Mouse (Mus musculus) hindbrain, embryonic 11.5 days (tissue): ENCODE data around the gene Pck2. TPM values are rescaled to one million over a fixed set of nuclear protein-coding genes. Genes with fewer than 3 reads are reported as not detected.

Experiments
- ATAC-seq: fragments of 200-750 bp; cut with Nextera tagmentation; 2 replicates; pipeline ENCODE4 v1.8.0; 2017; ENCODE audit warnings: mild to moderate bottlenecking, moderate TSS enrichment, moderate library complexity; ENCODE audit not compliant: low FRiP score
- DNase-seq: peaks from one replicate; pipeline ENCODE4 v3.0.0-alpha.2; 2015; ENCODE audit warnings: low spot score
- H3K27ac ChIP-seq: fragments of 300-500 bp; sonication (generic); 2 replicates; pipeline ENCODE4 v1.5.1; 2014; ENCODE audit warnings: mild to moderate bottlenecking, low read depth, low read length
- H3K27me3 ChIP-seq: fragments of 300-500 bp; sonication (generic); 2 replicates; pipeline ENCODE4 v1.6.1; 2014; ENCODE audit warnings: mild to moderate bottlenecking, low read length, moderate library complexity, mixed read lengths; ENCODE audit not compliant: control insufficient read depth, insufficient read depth
- H3K36me3 ChIP-seq: fragments of 300-500 bp; sonication (generic); 2 replicates; pipeline ENCODE4 v1.6.1; 2014; ENCODE audit warnings: mild to moderate bottlenecking, low read length, moderate library complexity, mixed read lengths; ENCODE audit not compliant: control insufficient read depth, insufficient read depth
- H3K4me1 ChIP-seq: fragments of 300-500 bp; sonication (generic); replicated peaks from 2 replicates; pipeline ENCODE4 v1.6.1; 2014; ENCODE audit warnings: low read length, mixed read lengths; ENCODE audit not compliant: control insufficient read depth, insufficient read depth
- H3K4me2 ChIP-seq: fragments of 300-500 bp; sonication (generic); replicated peaks from 2 replicates; pipeline ENCODE4 v1.6.1; 2014; ENCODE audit warnings: mild to moderate bottlenecking, low read depth, low read length
- H3K4me3 ChIP-seq: fragments of 300-500 bp; sonication (generic); 2 replicates; pipeline ENCODE4 v1.5.1; 2014; ENCODE audit warnings: low read depth, low read length
- H3K9ac ChIP-seq: fragments of 300-500 bp; sonication (generic); 2 replicates; pipeline ENCODE4 v1.6.1; 2014; ENCODE audit warnings: low read depth, low read length
- H3K9me3 ChIP-seq: fragments of 300-500 bp; sonication (generic); 2 replicates; pipeline ENCODE4 v1.6.1; 2016; ENCODE audit warnings: low read length; ENCODE audit not compliant: control insufficient read depth
- WGBS: fragments of 180-500 bp; shearing (Covaris S2); extraction: QIAGEN DNeasy Blood & Tissue Kit; methylation state at CpG from one replicate; pipeline ENCODE4 v1.1.7; 2014; 5-methylcytosine and 5-hydroxymethylcytosine counted together
- polyA plus RNA-seq: library from polyadenylated mRNA; unstranded; fragments of >200 nt; fragmentation: Nextera tagmentation; extraction: Ambion mirVana; gene quantifications from 2 replicates; pipeline ENCODE4 v1.2.1, GENCODE M21; 2014

Pck2 gene
- polyA plus RNA-seq, 1 experiment from 2014 or later: 11.3 TPM

DNA sequence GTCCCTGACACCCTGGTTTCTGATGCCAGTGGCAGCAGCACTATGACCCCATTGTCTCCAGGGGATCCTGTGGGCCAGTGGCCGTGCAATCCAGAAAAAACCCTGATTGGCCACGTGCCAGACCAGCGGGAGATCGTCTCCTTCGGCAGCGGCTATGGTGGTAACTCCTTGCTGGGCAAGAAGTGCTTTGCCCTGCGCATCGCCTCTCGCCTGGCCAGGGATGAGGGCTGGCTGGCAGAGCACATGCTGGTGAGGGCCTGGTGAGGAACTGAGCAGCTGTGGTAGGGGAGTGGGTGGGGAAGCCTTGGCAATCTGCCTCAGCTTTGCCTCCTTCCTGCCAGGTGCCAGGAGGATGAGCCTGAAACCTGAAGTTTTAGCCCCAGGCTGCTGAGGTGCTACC lies 4.3 kb downstream of the Pck2 start:
- H3K4me2 ChIP-seq: no peak overlapping the region
- H3K27me3 ChIP-seq: no peaks in the 10 kb centered on the region
- H3K4me1 ChIP-seq: no peaks in the 10 kb centered on the region
- no peak overlapping the region for H3K4me3 ChIP-seq
- no peak overlapping the region for H3K27ac ChIP-seq
- 0 out of 2 replicates have a peak, but pooled peaks cover 4% of the 10 kb centered on the region for H3K36me3 ChIP-seq
- H3K9ac ChIP-seq: no peak overlapping the region
- DNase-seq: no peak
- 86% methylated on average over 9 of the region's 9 CpGs for WGBS
- no peak for ATAC-seq
- H3K9me3 ChIP-seq: no peaks in the 10 kb centered on the region

GRCm38 (mm10) chr14:55550191-55550590 lies 10.1 kb downstream of the Pck2 start:
- H3K9ac ChIP-seq: no peak overlapping the region
- 88% methylated on average over 6 of the region's 6 CpGs for WGBS

DNA sequence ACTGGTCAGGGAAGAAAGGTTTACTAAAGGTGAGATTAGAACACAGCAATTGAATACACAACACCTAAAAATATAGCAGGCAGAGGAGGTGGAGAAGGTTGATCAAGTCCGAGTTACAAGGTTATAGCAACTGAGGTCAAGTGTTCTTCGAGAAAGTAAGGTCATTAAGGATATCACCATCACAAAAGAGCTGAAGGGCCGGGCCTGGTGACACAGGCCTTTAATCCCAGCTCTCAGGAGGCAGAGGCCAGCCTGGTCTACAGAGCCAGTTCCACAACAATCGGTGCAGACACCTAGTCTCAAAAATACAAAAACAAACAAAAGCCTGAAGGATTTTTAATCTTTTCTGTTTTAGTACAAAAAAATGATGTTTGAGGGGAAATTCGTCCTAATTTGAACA lies 11.3 kb downstream of the Pck2 start:
- no peaks in the 10 kb centered on the region for H3K27me3 ChIP-seq
- DNase-seq: no peak
- 67% methylated on average over 5 of the region's 5 CpGs for WGBS
- H3K9me3 ChIP-seq: no peaks in the 10 kb centered on the region
- H3K4me2 ChIP-seq: no peak overlapping the region
- H3K27ac ChIP-seq: no peak overlapping the region
- no peaks in the 10 kb centered on the region for H3K4me1 ChIP-seq
- 0 out of 2 replicates have a peak, but pooled peaks cover 2% of the 10 kb centered on the region for H3K36me3 ChIP-seq
- H3K4me3 ChIP-seq: no peak overlapping the region
- H3K9ac ChIP-seq: no peak overlapping the region
- no peak for ATAC-seq

More at GRCm38 (mm10) chr14:55550191-55550590, 10.1 kb downstream of the Pck2 start:
- ATAC-seq (no peak), DNase-seq (no peak)
- H3K4me3 ChIP-seq: no peak overlapping the region
- H3K36me3 ChIP-seq: 0 out of 2 replicates have a peak, but pooled peaks cover 2% of the 10 kb centered on the region
- no peaks in the 10 kb centered on the region for H3K9me3 ChIP-seq
- H3K27ac ChIP-seq: no peak overlapping the region
- no peak overlapping the region for H3K4me2 ChIP-seq
- H3K4me1 ChIP-seq: no peaks in the 10 kb centered on the region
- H3K27me3 ChIP-seq: no peaks in the 10 kb centered on the region

DNA sequence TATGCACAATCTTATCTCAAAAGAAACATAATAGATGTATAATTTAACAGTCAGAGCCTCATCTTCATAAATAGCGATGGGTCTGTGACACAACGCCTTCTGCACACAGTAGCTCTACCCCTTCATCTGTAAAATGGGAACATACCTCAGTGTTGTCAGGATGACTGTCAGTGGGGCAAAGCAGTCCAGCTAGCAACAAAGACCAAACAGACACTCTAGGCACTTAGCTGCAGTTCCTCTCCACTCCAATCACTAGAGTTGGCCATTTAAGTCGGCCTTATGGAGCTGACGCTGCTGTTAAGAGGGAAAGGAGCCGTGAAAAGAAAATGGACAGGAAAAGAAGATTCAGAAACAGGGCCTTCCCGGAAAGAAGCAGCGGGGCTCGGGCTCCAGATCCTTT lies 11.7 kb downstream of the Pck2 start:
- DNase-seq (no peak), ATAC-seq (no peak)
- no peaks in the 10 kb centered on the region for H3K9me3 ChIP-seq
- 90% methylated on average over 8 of the region's 8 CpGs for WGBS
- H3K4me3 ChIP-seq: no peak overlapping the region
- H3K27ac ChIP-seq: no peak overlapping the region
- H3K4me1 ChIP-seq: no peaks in the 10 kb centered on the region
- no peak overlapping the region for H3K4me2 ChIP-seq
- 0 out of 2 replicates have a peak, but pooled peaks cover 2% of the 10 kb centered on the region for H3K36me3 ChIP-seq
- no peak overlapping the region for H3K9ac ChIP-seq
- no peaks in the 10 kb centered on the region for H3K27me3 ChIP-seq

- H3K4me2 ChIP-seq: no peak overlapping the region
- no peak for DNase-seq
- H3K4me1 ChIP-seq: no peaks in the 10 kb centered on the region
- no peak for ATAC-seq
- no peak overlapping the region for H3K27ac ChIP-seq
- no peak overlapping the region for H3K4me3 ChIP-seq
- no peaks in the 10 kb centered on the region for H3K9me3 ChIP-seq
- H3K9ac ChIP-seq: no peak overlapping the region
- H3K27me3 ChIP-seq: no peaks in the 10 kb centered on the region
- no peaks in the 10 kb centered on the region for H3K36me3 ChIP-seq
Observed at GRCm38 (mm10) chr14:55554635-55555034, 14.6 kb downstream of the Pck2 start.

- H3K36me3 ChIP-seq: no peaks in the 10 kb centered on the region
- H3K4me2 ChIP-seq: no peak overlapping the region
- WGBS: 79% methylated on average over 3 of the region's 3 CpGs
- H3K4me1 ChIP-seq: no peaks in the 10 kb centered on the region
- ATAC-seq (no peak), DNase-seq (no peak)
- H3K27me3 ChIP-seq: no peaks in the 10 kb centered on the region
- H3K27ac ChIP-seq: no peak overlapping the region
- H3K9me3 ChIP-seq: no peaks in the 10 kb centered on the region
- no peak overlapping the region for H3K4me3 ChIP-seq
- no peak overlapping the region for H3K9ac ChIP-seq
Observed at GRCm38 (mm10) chr14:55555788-55556187, 15.7 kb downstream of the Pck2 start.

DNA sequence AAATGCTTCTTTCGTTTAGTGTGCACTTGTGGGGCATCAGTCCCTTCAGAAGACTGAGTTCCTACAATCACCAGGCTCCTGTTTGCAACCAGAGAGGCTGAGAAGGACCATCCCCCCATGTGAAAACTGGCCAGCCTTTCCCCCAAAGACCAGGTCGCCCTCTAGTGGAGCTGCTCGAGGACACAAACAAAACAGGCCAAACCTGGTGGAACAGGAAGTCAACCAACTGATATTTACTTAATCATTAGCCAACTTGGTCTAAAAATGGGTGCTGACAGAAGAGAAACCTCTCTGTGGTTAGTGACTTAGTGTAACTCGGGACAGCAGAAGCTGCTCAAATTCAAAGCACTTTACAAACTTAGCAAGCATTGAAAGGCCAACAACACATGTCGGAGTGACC lies 16.9 kb downstream of the Pck2 start:
- H3K4me1 ChIP-seq: 0 out of 2 replicates have a peak, but pooled peaks cover 4% of the 10 kb centered on the region
- WGBS: 33% methylated on average over 5 of the region's 5 CpGs
- no peaks in the 10 kb centered on the region for H3K36me3 ChIP-seq
- no peaks in the 10 kb centered on the region for H3K27me3 ChIP-seq
- no peak overlapping the region for H3K4me3 ChIP-seq
- peak; percentile 76 for DNase-seq
- H3K27ac ChIP-seq: no peak overlapping the region
- no peak for ATAC-seq
- H3K9me3 ChIP-seq: no peaks in the 10 kb centered on the region
- no peak overlapping the region for H3K4me2 ChIP-seq
- H3K9ac ChIP-seq: no peak overlapping the region

DNA sequence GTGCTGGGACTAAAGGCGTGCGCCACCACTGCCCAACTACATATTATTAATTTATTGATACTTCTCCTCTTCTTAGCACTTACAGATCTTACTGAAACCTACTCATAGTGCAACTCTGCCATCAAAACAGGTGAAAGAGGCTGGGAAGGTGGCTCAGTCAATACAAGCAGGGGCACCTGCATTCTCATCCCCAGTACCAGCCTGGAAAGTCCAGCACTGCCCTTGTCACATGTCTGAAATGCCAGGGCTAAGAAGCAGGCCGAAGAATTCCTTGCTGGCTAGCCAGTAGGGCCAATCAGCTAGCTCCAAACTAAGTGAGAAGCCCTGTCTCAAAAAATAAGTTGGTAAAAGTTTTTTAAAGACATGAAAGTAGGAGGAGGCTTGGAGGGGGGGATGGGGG lies 17.5 kb downstream of the Pck2 start:
- no peaks in the 10 kb centered on the region for H3K36me3 ChIP-seq
- 86% methylated on average over 3 of the region's 3 CpGs for WGBS
- ATAC-seq: no peak

GRCm38 (mm10) chr14:55558740-55559448 lies 18.8 kb downstream of the Pck2 start:
- Histone ChIP-seq H3K4me3 (peak overlapping the region; percentile 43), H3K9ac (no peak overlapping the region), H3K27me3 (no peaks in the 10 kb centered on the region), H3K4me2 (0 out of 2 replicates have a peak overlapping the region, but pooled peaks have one; percentile 19), H3K36me3 (no peaks in the 10 kb centered on the region), H3K4me1 (0 out of 2 replicates have a peak, but pooled peaks cover 4% of the 10 kb centered on the region), H3K27ac (no peak overlapping the region), H3K9me3 (no peaks in the 10 kb centered on the region)
- 58% methylated on average over 6 of the region's 6 CpGs for WGBS
- DNase-seq: no peak
- ATAC-seq: no peak

More for the DNA sequence above, 17.5 kb downstream of the Pck2 start:
- no peaks in the 10 kb centered on the region for H3K27me3 ChIP-seq
- H3K9me3 ChIP-seq: no peaks in the 10 kb centered on the region
- H3K4me2 ChIP-seq: no peak overlapping the region
- H3K4me3 ChIP-seq: no peak overlapping the region
- H3K9ac ChIP-seq: no peak overlapping the region
- H3K27ac ChIP-seq: no peak overlapping the region
- no peak for DNase-seq
- 0 out of 2 replicates have a peak, but pooled peaks cover 4% of the 10 kb centered on the region for H3K4me1 ChIP-seq
